Mouse (Mus musculus) kidney, embryonic 15.5 days (tissue): Measurements from ENCODE around the gene Osbpl9. TPM values are rescaled to one million over a fixed set of nuclear protein-coding genes. Genes with fewer than 3 reads are reported as not detected.

Experiments used
- ATAC-seq: fragments of 200-750 bp; cut with Nextera tagmentation; replicated peaks from 2 replicates; pipeline ENCODE4 v1.8.0; 2017; ENCODE audit warnings: moderate TSS enrichment; ENCODE audit not compliant: low FRiP score
- H3K27ac ChIP-seq: fragments of 300-500 bp; sonication (generic); 2 replicates; pipeline ENCODE4 v1.5.1; 2015; ENCODE audit warnings: mild to moderate bottlenecking, inconsistent platforms
- H3K27me3 ChIP-seq: fragments of 300-500 bp; sonication (generic); 2 replicates; pipeline ENCODE4 v1.6.1; 2015; ENCODE audit warnings: inconsistent platforms
- H3K36me3 ChIP-seq: fragments of 300-500 bp; sonication (generic); 2 replicates; pipeline ENCODE4 v1.6.1; 2015; ENCODE audit warnings: inconsistent platforms
- H3K4me1 ChIP-seq: fragments of 300-500 bp; sonication (generic); 2 replicates; pipeline ENCODE4 v1.6.1; 2015; ENCODE audit warnings: inconsistent platforms
- H3K4me2 ChIP-seq: fragments of 300-500 bp; sonication (generic); 2 replicates; pipeline ENCODE4 v1.6.1; 2015; ENCODE audit warnings: moderate library complexity, mild to moderate bottlenecking, inconsistent platforms
- H3K4me3 ChIP-seq: fragments of 300-500 bp; sonication (generic); replicated peaks from 2 replicates; pipeline ENCODE4 v1.5.1; 2015; ENCODE audit warnings: mild to moderate bottlenecking, inconsistent platforms
- H3K9ac ChIP-seq: fragments of 300-500 bp; sonication (generic); 2 replicates; pipeline ENCODE4 v1.6.1; 2015; ENCODE audit warnings: mild to moderate bottlenecking, inconsistent platforms
- H3K9me3 ChIP-seq: fragments of 300-500 bp; sonication (generic); replicated peaks from 2 replicates; pipeline ENCODE4 v1.6.1; 2016; ENCODE audit warnings: inconsistent platforms
- WGBS: fragments of 180-500 bp; shearing (Covaris S2); methylation state at CpG from one replicate; pipeline ENCODE4 v1.1.7; 2015; ENCODE audit warnings: mixed read lengths; 5-methylcytosine and 5-hydroxymethylcytosine counted together
- polyA plus RNA-seq: library from polyadenylated mRNA; unstranded; fragments of >200 nt; fragmentation: Nextera tagmentation; extraction: Ambion mirVana; gene quantifications from 2 replicates; pipeline ENCODE4 v1.2.1, GENCODE M21; 2015

The Osbpl9 gene
- polyA plus RNA-seq, 1 experiment from 2014 or later, result 70.5 TPM

GRCm38 (mm10) chr4:109048258-109048657, 153.8 kb downstream of the Osbpl9 start:
- H3K4me1 ChIP-seq, result peaks cover 4% of the 10 kb centered on the region
- H3K36me3 ChIP-seq, result peaks cover 82% of the 10 kb centered on the region
- H3K9ac ChIP-seq, result no peak overlapping the region
- no peak for ATAC-seq
- no peak overlapping the region for H3K4me3 ChIP-seq
- H3K27me3 ChIP-seq, result no peaks in the 10 kb centered on the region
- no peaks in the 10 kb centered on the region for H3K9me3 ChIP-seq
- 75% methylated on average over 4 of the region's 4 CpGs for WGBS
- H3K27ac ChIP-seq, result no peak overlapping the region
- no peak overlapping the region for H3K4me2 ChIP-seq

- H3K9ac ChIP-seq, result no peak overlapping the region
- WGBS, result 60% methylated on average over 5 of the region's 5 CpGs
- H3K4me3 ChIP-seq, result no peak overlapping the region
- no peak overlapping the region for H3K4me2 ChIP-seq
- no peak overlapping the region for H3K27ac ChIP-seq
- H3K9me3 ChIP-seq, result no peaks in the 10 kb centered on the region
- no peaks in the 10 kb centered on the region for H3K4me1 ChIP-seq
- no peaks in the 10 kb centered on the region for H3K27me3 ChIP-seq
- H3K36me3 ChIP-seq, result peaks cover 92% of the 10 kb centered on the region
- ATAC-seq, result no peak
Observed at GRCm38 (mm10) chr4:109043756-109044155, 158.3 kb downstream of the Osbpl9 start.

DNA sequence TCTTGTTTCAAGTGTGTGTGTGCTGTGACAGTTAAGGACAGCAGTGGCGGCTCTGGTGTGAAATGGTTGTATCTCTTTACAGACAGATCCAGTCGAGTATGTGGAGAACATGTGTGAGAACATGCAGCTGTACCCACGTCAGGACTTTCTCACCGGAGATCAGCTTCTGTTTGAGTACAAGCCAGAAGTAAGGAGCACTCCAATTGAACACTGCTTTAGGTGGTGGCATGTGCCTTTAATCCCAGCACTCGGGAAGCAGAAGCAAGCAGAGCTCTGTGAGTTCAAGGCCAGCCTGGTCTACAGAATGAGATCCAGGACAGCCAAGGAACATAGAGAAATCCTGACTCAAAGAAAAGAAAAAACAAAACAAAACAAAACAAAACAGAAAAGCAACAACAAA, 158.8 kb downstream of the Osbpl9 start:
- no peaks in the 10 kb centered on the region for H3K4me1 ChIP-seq
- H3K27ac ChIP-seq, result no peak overlapping the region
- ATAC-seq, result no peak
- H3K4me2 ChIP-seq, result no peak overlapping the region
- 53% methylated on average over 5 of the region's 5 CpGs for WGBS
- H3K9ac ChIP-seq, result no peak overlapping the region
- H3K36me3 ChIP-seq, result peaks cover 94% of the 10 kb centered on the region
- H3K27me3 ChIP-seq, result no peaks in the 10 kb centered on the region
- no peak overlapping the region for H3K4me3 ChIP-seq
- no peaks in the 10 kb centered on the region for H3K9me3 ChIP-seq

DNA sequence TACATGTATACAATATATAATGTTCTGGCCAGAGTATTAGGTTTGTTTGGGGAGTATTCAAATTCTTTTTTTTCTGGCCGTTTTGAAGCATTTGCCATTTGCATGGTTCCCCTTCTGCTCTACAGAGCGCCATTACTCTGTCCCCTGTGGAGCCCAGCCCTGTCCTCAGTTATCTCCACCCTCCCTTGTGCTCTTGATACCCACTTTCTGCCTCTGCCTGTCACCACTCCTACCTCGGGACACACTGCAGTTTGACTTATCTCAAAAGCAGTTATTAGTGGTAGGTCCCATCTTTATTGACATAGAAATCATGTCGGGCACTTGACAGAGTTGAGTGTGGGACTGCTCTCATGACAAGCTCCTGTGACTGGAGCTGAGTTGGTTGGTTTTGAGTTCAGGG, 159.3 kb downstream of the Osbpl9 start:
- Histone ChIP-seq H3K9ac (no peak overlapping the region), H3K4me3 (no peak overlapping the region), H3K27me3 (no peaks in the 10 kb centered on the region), H3K4me1 (no peaks in the 10 kb centered on the region), H3K4me2 (no peak overlapping the region), H3K27ac (no peak overlapping the region), H3K9me3 (no peaks in the 10 kb centered on the region), H3K36me3 (peaks cover 91% of the 10 kb centered on the region)
- WGBS, result 87% methylated on average over 4 of the region's 4 CpGs
- no peak for ATAC-seq

DNA sequence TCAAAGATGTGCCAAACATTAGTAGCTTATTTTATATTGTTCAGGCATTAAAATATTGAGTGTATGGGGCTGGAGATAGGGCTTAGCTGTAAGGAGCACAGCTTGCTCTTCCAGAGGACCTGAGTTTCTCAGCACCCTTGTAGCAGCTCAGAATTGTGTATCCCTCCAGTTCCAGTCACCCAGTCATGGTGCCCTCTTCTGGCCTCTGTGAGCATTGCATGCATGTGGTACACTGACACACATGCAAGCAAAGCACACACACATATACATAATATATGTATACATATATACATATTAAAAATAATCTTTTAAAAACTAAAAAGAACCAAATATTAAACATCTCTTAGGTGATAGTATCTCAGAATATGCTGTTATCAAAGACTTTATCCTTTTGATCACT, 165.7 kb downstream of the Osbpl9 start:
- H3K27ac ChIP-seq, result no peak overlapping the region
- H3K4me1 ChIP-seq, result no peaks in the 10 kb centered on the region
- no peak overlapping the region for H3K4me3 ChIP-seq
- H3K27me3 ChIP-seq, result no peaks in the 10 kb centered on the region
- no peak for ATAC-seq
- H3K9ac ChIP-seq, result no peak overlapping the region
- no peaks in the 10 kb centered on the region for H3K9me3 ChIP-seq
- peaks cover 68% of the 10 kb centered on the region for H3K36me3 ChIP-seq
- no peak overlapping the region for H3K4me2 ChIP-seq

GRCm38 (mm10) chr4:109030266-109030665, 171.8 kb downstream of the Osbpl9 start:
- peaks cover 74% of the 10 kb centered on the region for H3K36me3 ChIP-seq
- no peaks in the 10 kb centered on the region for H3K27me3 ChIP-seq
- no peak overlapping the region for H3K9ac ChIP-seq
- ATAC-seq, result no peak
- no peaks in the 10 kb centered on the region for H3K9me3 ChIP-seq
- H3K4me1 ChIP-seq, result no peaks in the 10 kb centered on the region
- H3K4me3 ChIP-seq, result no peak overlapping the region
- H3K4me2 ChIP-seq, result no peak overlapping the region
- 97% methylated on average over 2 of the region's 2 CpGs for WGBS
- no peak overlapping the region for H3K27ac ChIP-seq

DNA sequence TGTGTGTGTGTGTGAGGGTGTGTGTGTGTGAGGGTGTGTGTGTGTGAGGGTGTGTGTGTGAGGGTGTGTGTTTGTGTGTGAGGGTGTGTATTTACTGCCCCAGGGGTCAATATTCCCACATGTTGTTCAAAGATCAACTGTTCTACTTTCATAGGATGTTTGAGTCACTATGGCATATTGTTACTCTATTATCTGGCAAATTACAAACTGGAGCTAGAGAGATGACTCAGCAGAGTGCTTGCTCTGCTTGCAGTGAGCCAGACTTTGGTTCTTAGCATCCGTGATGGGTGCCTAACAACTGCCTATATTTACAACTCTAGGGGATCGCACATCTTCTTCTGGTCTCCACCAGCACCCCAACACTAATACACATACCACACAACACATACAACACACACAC, 172.2 kb downstream of the Osbpl9 start:
- H3K4me1 ChIP-seq, result no peaks in the 10 kb centered on the region
- no peaks in the 10 kb centered on the region for H3K27me3 ChIP-seq
- ATAC-seq, result no peak
- no peak overlapping the region for H3K4me3 ChIP-seq
- H3K4me2 ChIP-seq, result no peak overlapping the region
- 92% methylated on average over 2 of the region's 2 CpGs for WGBS
- H3K27ac ChIP-seq, result no peak overlapping the region
- H3K9me3 ChIP-seq, result no peaks in the 10 kb centered on the region
- no peak overlapping the region for H3K9ac ChIP-seq
- H3K36me3 ChIP-seq, result peaks cover 78% of the 10 kb centered on the region

DNA sequence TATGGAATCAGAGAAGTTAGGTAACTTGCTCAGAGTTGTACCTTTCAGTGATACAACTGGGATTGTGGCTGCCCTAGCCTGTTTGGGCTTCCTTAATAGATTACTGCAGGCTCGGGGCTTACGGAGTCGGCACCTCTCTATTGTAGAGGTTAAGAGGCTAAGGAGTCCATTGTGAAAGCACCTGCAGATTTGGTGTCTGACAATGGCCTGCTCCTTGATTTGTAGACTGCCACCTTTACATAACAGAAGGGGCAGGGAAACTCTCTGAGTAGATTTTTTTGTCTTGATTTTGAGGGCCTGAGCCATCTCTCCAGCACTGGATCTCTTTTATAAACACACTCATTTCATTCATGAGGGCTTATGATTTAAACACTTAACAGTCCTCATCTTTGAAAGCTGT, 175.5 kb downstream of the Osbpl9 start:
- Histone ChIP-seq H3K27me3 (no peaks in the 10 kb centered on the region), H3K27ac (no peak overlapping the region), H3K4me1 (no peaks in the 10 kb centered on the region), H3K4me2 (no peak overlapping the region), H3K9ac (no peak overlapping the region), H3K36me3 (peaks cover 64% of the 10 kb centered on the region), H3K9me3 (no peaks in the 10 kb centered on the region), H3K4me3 (no peak overlapping the region)
- WGBS, result 85% methylated on average over 3 of the region's 3 CpGs
- ATAC-seq, result no peak

DNA sequence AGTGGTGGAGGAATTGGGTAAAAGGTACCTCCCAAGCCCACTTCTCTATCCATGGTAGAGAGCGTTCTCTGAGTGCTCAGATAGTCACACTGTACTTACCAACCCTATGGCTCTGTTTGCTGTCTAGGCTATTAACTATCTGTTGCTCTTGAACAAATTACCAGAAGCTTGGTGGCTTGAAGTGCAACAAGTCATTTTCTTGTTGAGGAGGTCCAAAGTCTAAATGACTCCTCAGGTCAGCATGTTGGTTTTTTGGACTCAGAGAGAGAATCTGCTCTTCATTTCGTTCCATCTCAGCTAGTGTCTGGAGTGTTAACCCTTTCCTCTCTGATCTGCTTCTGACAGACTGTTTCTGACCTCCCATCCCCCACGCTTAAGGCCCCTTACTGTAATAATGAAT, 177.0 kb downstream of the Osbpl9 start:
- ATAC-seq, result no peak
- Histone ChIP-seq H3K36me3 (peaks cover 57% of the 10 kb centered on the region), H3K9ac (no peak overlapping the region), H3K9me3 (no peaks in the 10 kb centered on the region), H3K4me2 (no peak overlapping the region), H3K4me1 (no peaks in the 10 kb centered on the region), H3K27ac (no peak overlapping the region), H3K4me3 (no peak overlapping the region), H3K27me3 (no peaks in the 10 kb centered on the region)
- WGBS, result 72% methylated on average over 3 of the region's 3 CpGs

- H3K9me3 ChIP-seq, result no peaks in the 10 kb centered on the region
- H3K27me3 ChIP-seq, result no peaks in the 10 kb centered on the region
- ATAC-seq, result no peak
- no peak overlapping the region for H3K27ac ChIP-seq
- H3K4me1 ChIP-seq, result no peaks in the 10 kb centered on the region
- H3K4me3 ChIP-seq, result no peak overlapping the region
- H3K9ac ChIP-seq, result no peak overlapping the region
- 80% methylated on average over 1 of the region's 1 CpGs for WGBS
- H3K4me2 ChIP-seq, result no peak overlapping the region
- peaks cover 55% of the 10 kb centered on the region for H3K36me3 ChIP-seq
Observed at GRCm38 (mm10) chr4:109021976-109022375, 180.1 kb downstream of the Osbpl9 start.

- WGBS, result 78% methylated on average over 4 of the region's 4 CpGs
- Histone ChIP-seq H3K4me2 (no peak overlapping the region), H3K27me3 (no peaks in the 10 kb centered on the region), H3K4me1 (no peaks in the 10 kb centered on the region), H3K27ac (no peak overlapping the region), H3K36me3 (peaks cover 45% of the 10 kb centered on the region), H3K9me3 (no peaks in the 10 kb centered on the region), H3K4me3 (no peak overlapping the region), H3K9ac (no peak overlapping the region)
- no peak for ATAC-seq
Observed at GRCm38 (mm10) chr4:109019301-109019700, 182.8 kb downstream of the Osbpl9 start.

- H3K27ac ChIP-seq, result no peak overlapping the region
- no peaks in the 10 kb centered on the region for H3K27me3 ChIP-seq
- H3K4me3 ChIP-seq, result no peak overlapping the region
- peaks cover 48% of the 10 kb centered on the region for H3K36me3 ChIP-seq
- H3K9ac ChIP-seq, result no peak overlapping the region
- H3K4me2 ChIP-seq, result no peak overlapping the region
- WGBS, result 74% methylated on average over 7 of the region's 7 CpGs
- no peaks in the 10 kb centered on the region for H3K9me3 ChIP-seq
- H3K4me1 ChIP-seq, result no peaks in the 10 kb centered on the region
- no peak for ATAC-seq
Observed at GRCm38 (mm10) chr4:109017441-109017840, 184.6 kb downstream of the Osbpl9 start.

- 92% methylated on average over 4 of the region's 4 CpGs for WGBS
- peaks cover 31% of the 10 kb centered on the region for H3K36me3 ChIP-seq
- no peak for ATAC-seq
- no peak overlapping the region for H3K27ac ChIP-seq
- H3K4me1 ChIP-seq, result no peaks in the 10 kb centered on the region
- H3K9me3 ChIP-seq, result no peaks in the 10 kb centered on the region
- no peaks in the 10 kb centered on the region for H3K27me3 ChIP-seq
- H3K4me3 ChIP-seq, result no peak overlapping the region
- H3K4me2 ChIP-seq, result no peak overlapping the region
- H3K9ac ChIP-seq, result no peak overlapping the region
Observed at GRCm38 (mm10) chr4:109014091-109014490, 188.0 kb downstream of the Osbpl9 start.
